Mouse (Mus musculus): ENCODE results near the gene Dnaja3. TPM values are rescaled to one million over a fixed set of nuclear protein-coding genes. Genes with fewer than 3 reads are reported as not detected.

The Dnaja3 gene
- 10 to 100 TPM; 24.4 to 29.0 TPM for polyA plus RNA-seq (2017; shearing (Covaris generic))

DNA sequence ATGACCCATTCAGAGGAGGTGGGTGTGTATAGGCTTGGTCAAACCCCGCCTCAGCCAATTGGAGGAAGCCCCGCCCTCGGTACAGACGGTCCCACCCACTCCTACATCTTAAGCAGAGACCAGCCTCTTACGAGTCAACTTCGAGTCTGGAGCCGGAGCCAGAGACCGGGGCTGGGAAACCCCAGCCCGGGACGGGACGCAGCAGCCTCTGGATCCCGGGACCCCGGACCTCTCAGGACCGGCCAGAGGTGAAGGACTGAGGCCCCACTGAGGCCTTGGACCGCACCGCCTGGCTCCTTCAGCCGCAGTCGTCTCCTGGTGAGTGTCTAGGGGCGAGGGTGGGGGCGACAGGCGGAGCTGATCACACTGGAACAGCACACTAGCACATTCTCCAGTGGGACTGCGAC, at the start of gene Dnaja3, which contains the start of gene Vasn:
TSS of gene Dnaja3 (plus strand) at position 159 of the 407 bp plus-strand sequence.
TSS of gene Vasn (plus strand) at position 111 of the 407 bp plus-strand sequence.
- ATAC-seq, result no peak

GRCm38 (mm10) chr16:4590236-4590635, 49.6 kb upstream of the Dnaja3 start:
- no peak for ATAC-seq

GRCm38 (mm10) chr16:4592909-4593875, 46.6 kb upstream of the Dnaja3 start:
- peak; percentile 36 for ATAC-seq

- peak; percentile 28 for ATAC-seq
These were observed 45.6 kb upstream of the Dnaja3 start, which contains the start of gene Glis2 for GRCm38 (mm10) chr16:4593971-4594813. Gene Glis2, plus strand, starts transcription at chr16:4594713.

DNA sequence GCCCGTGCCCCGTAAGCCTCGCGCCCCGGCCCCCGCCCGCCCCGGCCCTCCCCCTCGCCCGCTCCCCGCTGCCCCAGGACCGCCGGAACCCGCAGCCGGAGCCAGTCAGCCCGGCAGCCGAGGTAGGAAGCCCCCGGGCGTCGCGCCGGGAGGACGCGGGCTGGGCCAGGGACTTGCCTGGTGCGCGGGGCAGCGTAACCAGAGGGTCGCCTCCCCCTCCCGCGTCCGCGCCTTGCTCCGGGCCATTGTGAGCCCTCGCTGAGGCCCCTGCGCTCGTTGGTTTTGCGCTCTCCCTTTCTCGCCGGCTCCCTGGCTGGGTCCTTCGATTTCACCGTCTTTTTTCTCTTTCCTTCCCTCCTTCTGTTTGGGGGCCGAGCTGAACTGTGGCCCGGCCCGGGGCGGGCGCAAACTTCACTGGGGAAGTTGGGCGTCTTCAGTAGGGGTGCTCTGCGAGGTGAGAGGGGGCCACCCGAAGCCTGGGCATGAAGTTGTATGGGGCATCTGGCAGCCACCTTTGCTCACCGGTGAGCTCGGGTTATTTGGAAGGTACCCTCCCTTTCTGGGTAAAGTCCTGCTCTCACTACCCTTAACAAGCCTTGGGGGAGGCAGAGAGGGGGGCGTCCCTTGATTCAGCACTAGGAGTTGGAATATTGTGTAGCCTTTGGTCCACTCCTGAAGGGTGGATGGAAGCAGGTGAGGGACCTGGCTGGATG, 44.8 kb upstream of the Dnaja3 start:
- ATAC-seq, result peak; percentile 51

- ATAC-seq, result no peak
These were observed 44.2 kb upstream of the Dnaja3 start for GRCm38 (mm10) chr16:4595527-4595963.

- no peak for ATAC-seq
These were observed 43.6 kb upstream of the Dnaja3 start for GRCm38 (mm10) chr16:4596141-4596728.

DNA sequence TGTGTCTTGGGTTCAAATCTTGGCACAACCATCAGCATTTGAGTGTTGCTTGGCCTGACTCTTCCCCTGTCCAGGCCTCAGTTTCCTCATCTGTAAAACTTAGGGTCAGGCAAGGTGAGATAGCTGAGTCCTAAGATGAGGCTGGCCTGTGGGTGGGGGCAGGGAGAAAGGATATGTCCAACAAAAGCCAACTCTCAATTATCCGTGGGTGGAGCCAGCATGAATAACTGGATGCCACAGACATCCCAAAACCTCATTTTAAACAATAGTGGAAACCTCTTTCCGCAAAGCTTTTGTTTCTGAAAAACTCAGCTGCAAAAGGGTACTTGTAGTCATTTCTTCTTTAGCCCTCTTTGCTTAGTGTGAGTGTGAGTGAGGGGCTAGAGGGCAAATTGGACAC, 43.0 kb upstream of the Dnaja3 start:
- ATAC-seq, result no peak

DNA sequence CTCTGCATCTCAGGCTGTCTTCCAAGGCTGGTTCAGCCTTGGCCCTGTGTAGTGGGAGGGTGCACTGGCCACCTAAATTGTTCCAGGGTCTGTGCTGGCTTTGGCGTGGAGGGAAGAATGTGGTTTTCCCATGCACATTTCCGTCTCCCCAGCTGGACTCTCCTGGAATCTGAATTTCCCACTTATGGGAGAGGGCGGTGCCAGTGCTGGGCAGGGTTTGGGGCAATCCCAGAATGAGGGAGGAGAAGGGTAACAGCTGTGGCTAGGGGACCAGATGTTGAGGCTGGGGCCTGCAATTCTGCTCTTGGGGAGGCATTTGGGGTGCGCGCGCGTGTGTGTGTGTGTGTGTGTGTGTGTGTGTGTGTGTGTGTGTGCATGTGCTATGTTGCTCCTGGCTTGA, 42.5 kb upstream of the Dnaja3 start:
- ATAC-seq, result no peak

DNA sequence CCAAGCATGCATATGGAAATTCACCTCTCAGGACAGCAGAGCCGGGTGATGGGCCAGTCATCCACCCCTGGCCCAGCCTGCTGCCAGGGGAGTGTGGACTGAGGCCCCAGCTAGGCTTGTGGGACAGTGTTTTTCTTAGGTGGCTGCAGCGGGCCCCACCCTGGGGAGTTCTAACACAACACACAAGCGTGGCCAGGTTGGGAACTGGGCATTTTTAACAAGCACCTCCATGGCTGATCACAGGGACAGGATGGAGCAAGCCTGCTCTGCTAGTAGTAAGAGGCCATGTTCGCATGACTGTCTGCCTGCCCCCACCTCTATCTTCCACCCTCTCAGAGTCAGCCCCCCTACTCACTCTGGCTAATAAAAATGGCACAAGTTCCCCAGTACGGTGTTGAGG, 41.7 kb upstream of the Dnaja3 start:
- no peak for ATAC-seq

GRCm38 (mm10) chr16:4598891-4599543, 40.8 kb upstream of the Dnaja3 start:
- ATAC-seq, result no peak

GRCm38 (mm10) chr16:4599616-4600015, 40.2 kb upstream of the Dnaja3 start:
- ATAC-seq, result no peak

GRCm38 (mm10) chr16:4600701-4601310, 39.0 kb upstream of the Dnaja3 start:
- ATAC-seq, result no peak

DNA sequence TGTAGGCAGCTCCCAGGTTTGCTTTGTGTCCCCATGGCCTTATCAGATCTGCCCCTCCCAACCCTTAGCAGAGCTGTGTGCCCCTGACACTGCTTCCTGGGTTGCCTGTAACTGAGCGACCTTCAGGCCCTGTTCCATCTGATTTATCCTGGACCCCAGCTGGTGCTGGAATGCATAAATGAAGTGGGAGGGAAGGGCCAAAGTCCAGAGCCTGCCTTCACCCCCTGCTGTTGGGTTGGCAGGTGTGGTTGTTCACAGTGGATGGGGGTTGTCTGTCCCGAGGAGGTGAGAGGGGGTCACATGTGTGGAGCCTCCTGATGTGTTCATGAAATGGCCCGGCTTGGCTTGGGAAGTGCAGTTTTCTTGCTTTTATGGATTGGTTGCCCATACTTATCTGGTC, 37.6 kb upstream of the Dnaja3 start:
- no peak for ATAC-seq

DNA sequence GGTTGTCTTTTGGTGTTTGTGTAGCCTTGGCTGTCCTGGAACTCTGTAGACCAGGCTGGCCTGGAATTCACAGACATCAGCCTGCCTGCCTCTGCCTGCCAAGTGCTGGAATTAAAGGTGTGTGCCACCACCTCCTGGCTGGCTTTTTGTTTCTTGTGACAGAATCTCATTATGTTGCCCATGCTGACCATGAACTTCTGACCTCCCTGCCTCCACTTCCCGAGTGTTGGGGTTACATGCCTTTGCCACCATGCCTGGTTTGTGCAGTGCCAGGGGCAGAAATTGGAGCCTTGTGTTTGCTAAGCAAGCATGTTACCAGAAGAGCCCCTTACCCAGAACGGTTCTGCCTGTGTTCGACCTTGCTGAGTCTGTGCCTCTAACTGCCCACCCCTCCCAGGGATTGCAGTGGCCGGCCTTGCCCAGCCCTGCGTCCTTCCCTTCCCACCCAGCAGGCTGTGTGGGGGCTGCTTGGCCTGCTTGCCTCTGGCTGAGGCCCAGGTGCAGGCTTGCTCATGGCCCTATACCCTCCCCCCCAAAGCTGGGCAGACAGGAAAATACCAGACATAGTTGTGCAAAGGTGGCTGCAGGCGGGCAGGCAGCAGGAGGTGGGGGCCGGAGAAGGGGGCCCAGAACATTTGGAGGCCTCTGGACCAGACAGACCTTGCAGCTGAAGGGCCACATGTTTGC, 36.9 kb upstream of the Dnaja3 start:
- ATAC-seq, result no peak

DNA sequence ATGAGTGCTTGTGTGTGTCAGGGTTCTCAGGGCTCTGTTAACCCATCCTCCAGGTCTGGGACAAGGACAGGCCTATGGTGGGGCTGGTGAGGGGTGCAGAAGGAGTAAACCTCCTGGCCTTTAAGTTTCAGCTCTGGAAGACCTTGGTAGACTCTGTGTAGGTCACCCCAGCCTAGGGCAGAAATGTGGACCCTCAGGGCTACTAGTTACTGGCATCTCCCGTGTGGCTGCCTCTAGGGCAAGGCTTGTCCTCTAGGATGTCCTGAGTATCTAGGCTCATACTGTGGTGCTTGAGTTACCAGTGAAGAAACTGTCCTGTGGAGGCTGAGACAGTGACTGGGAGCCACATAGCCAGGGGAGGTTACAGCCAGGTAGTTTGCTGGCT, 36.3 kb upstream of the Dnaja3 start:
- no peak for ATAC-seq

DNA sequence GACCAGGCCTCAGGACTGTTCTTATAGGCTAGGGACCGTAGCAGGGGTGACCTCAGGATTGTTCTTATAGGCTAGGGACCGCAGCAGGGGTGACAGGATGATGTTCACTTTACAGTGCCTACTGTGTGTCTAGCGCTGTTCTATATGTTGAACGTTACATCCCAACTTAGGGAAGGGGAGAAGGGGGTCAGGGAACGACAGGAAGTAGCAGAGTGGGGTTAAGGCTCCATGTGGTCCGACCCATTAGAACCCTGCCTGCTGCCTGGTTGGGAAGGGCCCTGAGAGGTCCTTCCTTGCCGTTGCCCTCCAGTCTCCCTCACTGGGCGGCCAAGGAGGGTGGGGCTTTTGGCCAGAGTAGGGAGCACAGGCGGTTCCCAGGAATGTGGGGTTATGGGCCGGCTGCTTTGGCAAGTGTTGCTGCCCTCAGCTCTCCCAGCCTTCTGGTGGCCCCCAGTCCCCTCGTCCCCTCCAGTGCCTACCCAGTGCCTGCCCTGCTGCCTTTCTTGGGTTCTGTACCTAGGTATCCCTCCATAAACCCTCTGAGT, 35.4 kb upstream of the Dnaja3 start:
- no peak for ATAC-seq

DNA sequence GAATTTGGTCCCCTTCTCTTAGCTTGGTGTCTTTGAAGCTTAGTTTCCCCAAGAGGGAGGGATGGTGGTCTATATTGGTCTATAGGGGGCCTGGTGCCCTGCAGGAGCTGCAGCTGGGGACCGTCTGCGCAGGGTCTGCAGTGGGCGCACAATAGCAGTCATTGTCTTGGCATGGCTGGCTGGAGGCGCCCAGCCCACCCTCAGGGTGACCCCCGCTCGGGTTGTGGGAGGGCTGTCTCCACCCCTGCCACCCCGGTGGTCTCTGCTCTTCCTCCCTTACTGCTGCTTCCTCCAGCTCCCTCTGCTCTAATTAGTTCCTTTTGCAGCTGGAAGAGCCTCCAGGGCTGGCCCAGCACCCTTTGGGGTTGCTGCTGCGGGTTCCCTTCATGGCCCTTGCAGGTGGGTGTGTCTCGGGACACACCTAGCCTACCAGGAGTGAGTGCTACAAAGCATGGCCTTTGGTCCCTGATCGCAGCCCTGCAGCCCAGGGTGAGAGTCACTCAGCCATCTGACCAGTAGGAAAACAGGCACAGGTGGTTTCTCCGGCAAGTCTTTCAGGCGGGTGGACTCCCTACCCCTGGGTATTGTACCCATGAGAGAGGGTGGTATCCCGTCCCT, 34.2 kb upstream of the Dnaja3 start:
- ATAC-seq, result no peak

DNA sequence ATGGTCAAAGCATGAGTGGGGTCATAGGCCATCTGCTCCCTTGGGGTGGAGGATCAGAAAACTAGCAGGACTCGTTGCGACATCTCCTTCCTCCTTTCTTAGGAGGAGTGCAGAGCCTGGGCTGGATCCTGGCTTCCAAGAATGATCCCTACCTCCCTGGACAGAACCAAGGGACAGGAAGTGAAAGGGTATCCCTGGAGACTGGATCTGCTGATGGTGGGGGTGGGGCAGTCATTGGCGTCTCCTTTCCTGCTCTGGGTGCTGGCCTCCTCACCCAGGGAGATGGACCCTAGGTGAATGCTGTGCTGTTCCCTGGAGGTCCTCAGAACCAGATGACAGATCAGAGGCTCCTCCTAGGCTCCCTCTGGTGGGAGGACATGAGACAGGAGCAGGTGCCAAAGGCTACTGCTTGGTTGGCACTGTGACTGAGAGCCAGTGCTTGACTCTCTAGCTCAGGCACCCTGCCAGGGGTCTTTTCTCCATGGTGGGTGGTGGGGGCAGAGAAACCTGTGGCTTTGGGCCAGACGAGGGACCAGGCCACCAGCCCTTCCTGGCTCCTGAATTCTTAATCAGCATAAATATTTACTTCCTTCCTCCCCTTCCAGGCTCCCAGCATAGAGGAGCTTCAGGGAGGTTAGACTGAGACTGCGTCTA, 33.2 kb upstream of the Dnaja3 start:
- ATAC-seq, result no peak
